Mouse (Mus musculus) embryonic facial prominence, embryonic 10.5 days (tissue): Measurements from ENCODE around the gene Macf1. TPM values are rescaled to one million over a fixed set of nuclear protein-coding genes. Genes with fewer than 3 reads are reported as not detected.
A peak's percentile ranks its signal among the peaks of the same experiment; 100 is the strongest.

Source experiments
- DNase-seq: peaks from one replicate; pipeline ENCODE4 v3.0.0-alpha.2; 2017; ENCODE audit warnings: low spot score
- H3K27ac ChIP-seq: fragments of 300-500 bp; sonication (generic); replicated peaks from 2 replicates; pipeline ENCODE4 v1.5.1; 2016; ENCODE audit warnings: mild to moderate bottlenecking
- H3K27me3 ChIP-seq: fragments of 300-500 bp; sonication (generic); replicated peaks from 2 replicates; pipeline ENCODE4 v1.6.1; 2016; ENCODE audit warnings: low read depth, mild to moderate bottlenecking; ENCODE audit not compliant: poor library complexity, severe bottlenecking
- H3K36me3 ChIP-seq: fragments of 300-500 bp; sonication (generic); replicated peaks from 2 replicates; pipeline ENCODE4 v1.6.1; 2016; ENCODE audit warnings: mild to moderate bottlenecking, moderate library complexity
- H3K4me1 ChIP-seq: fragments of 300-500 bp; sonication (generic); 2 replicates; pipeline ENCODE4 v1.6.1; 2016
- H3K4me3 ChIP-seq: fragments of 300-500 bp; sonication (generic); 2 replicates; pipeline ENCODE4 v1.5.1; 2016; ENCODE audit warnings: mild to moderate bottlenecking, moderate library complexity
- H3K9me3 ChIP-seq: fragments of 300-500 bp; sonication (generic); 2 replicates; pipeline ENCODE4 v1.6.1; 2016; ENCODE audit warnings: mild to moderate bottlenecking
- WGBS: fragments of 180-500 bp; shearing (Covaris S2); methylation state at CpG from one replicate; pipeline ENCODE4 v1.1.7; 2016; 5-methylcytosine and 5-hydroxymethylcytosine counted together
- polyA plus RNA-seq: library from polyadenylated mRNA; unstranded; fragments of >200 nt; fragmentation: Nextera tagmentation; extraction: Ambion mirVana; gene quantifications from 2 replicates; pipeline ENCODE4 v1.2.1, GENCODE M21; 2016

Macf1 gene
- polyA plus RNA-seq, 1 experiment from 2014 or later, result 47.4 TPM

DNA sequence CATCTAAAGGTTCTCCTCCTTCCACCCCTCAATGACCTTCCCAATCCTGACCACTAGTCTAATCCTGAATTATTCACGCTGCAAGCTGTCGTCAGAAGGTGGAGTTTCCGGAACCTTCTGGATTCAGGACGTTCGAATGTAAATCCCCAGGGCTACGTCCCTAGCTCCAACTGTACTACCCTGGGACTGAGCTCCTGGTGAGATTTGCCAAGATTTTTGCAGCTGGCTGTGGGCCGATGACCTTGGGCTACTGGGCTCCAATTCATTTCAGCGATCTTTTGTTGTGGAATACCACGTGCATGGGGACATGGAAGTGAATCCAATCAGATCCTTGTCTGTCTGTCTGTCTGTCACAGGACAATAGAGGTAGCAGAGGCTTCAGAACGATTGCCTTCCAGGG is 6.2 kb upstream of the Macf1 start:
- DNase-seq, result no peak
- Histone ChIP-seq H3K9me3 (no peaks in the 10 kb centered on the region), H3K27ac (no peak overlapping the region), H3K36me3 (no peaks in the 10 kb centered on the region), H3K27me3 (peaks cover 14% of the 10 kb centered on the region), H3K4me3 (no peak overlapping the region), H3K4me1 (peaks cover 24% of the 10 kb centered on the region)
- WGBS, result 85% methylated on average over 10 of the region's 10 CpGs

DNA sequence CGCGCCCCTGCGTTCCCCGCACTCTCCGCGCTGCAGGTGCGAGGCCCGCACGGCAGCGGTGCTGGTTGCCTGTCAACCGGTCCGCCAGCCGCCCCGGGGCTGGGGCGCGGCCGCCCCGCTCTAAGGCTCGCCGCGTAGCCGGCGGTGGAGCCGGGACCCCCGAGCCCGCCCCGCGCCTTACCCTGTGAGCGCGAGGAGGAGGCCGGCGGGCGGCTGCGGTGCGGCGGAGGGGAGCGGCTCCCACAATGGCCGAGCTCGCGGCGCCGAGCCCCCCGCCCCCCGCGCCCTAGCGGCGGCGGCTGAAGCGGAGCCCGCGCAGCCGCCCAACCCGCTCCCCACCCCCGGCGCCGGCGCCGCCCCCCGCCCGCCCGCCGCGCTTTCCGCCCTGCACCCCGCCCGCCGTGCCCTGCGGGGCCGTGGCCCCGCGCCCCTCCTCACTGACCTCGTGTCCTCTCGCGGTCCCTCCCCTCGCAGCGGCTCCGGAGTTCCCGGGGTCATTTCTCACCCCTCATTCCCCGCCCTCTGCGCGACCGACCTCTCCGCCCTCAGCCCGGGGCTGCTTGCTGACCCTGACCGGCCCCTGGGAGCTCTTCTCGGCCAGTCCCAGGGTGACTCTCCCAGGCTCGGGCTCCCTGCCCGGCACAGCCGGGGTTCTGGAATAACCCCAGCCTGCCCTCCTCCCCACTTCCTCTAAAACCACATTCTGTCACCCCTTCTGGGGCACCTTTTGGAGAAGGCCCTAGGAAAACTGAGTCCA is 3.0 kb upstream of the Macf1 start:
- H3K9me3 ChIP-seq, result no peaks in the 10 kb centered on the region
- peaks cover 8% of the 10 kb centered on the region; the same call in 1 of the 2 replicates for H3K36me3 ChIP-seq
- H3K4me3 ChIP-seq, result peak overlapping the region; percentile 90
- H3K4me1 ChIP-seq, result peaks cover 24% of the 10 kb centered on the region
- WGBS, result under 1% methylated on average over 73 of the region's 89 CpGs
- H3K27me3 ChIP-seq, result peaks cover 32% of the 10 kb centered on the region
- peak overlapping the region; percentile 88 for H3K27ac ChIP-seq
- DNase-seq, result peak; percentile 72

DNA sequence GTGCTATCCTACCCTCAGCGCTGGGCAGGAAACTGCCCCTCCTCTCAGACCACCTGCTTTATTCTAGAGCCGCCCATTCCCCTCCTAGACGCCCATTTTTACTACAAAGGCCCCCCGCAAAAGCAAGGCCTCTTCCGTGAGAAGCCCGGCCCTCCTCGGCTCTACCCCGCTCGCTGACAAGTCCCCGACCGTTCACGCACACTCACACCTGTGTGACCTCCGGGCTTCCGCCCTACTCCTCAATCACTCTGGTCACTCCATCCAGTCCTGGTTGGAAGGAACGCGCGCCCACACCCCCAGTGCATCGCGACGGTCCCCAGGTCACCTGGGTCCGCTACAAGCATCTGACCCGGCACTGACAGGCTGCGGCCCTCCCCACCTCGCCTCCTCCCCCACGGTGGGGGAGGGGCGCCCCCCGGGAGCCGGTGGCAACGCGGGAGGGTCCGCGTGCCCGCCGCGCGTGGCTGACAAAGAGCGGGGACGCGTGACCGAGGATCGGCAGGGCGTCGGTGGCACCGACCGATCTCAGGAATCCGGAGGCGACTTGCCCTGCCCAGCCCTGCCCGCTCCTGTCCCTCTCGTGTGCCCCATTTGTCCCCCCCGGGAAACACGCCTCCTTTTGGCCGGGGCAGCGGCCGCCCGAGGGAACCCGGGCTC is 2.3 kb upstream of the Macf1 start:
- peak; percentile 42 for DNase-seq
- under 1% methylated on average over 56 of the region's 56 CpGs for WGBS
- H3K27me3 ChIP-seq, result peaks cover 32% of the 10 kb centered on the region
- peak overlapping the region; percentile 88 for H3K27ac ChIP-seq
- peaks cover 8% of the 10 kb centered on the region; the same call in 1 of the 2 replicates for H3K36me3 ChIP-seq
- H3K9me3 ChIP-seq, result no peaks in the 10 kb centered on the region
- H3K4me3 ChIP-seq, result peak overlapping the region; percentile 90
- H3K4me1 ChIP-seq, result peaks cover 26% of the 10 kb centered on the region

DNA sequence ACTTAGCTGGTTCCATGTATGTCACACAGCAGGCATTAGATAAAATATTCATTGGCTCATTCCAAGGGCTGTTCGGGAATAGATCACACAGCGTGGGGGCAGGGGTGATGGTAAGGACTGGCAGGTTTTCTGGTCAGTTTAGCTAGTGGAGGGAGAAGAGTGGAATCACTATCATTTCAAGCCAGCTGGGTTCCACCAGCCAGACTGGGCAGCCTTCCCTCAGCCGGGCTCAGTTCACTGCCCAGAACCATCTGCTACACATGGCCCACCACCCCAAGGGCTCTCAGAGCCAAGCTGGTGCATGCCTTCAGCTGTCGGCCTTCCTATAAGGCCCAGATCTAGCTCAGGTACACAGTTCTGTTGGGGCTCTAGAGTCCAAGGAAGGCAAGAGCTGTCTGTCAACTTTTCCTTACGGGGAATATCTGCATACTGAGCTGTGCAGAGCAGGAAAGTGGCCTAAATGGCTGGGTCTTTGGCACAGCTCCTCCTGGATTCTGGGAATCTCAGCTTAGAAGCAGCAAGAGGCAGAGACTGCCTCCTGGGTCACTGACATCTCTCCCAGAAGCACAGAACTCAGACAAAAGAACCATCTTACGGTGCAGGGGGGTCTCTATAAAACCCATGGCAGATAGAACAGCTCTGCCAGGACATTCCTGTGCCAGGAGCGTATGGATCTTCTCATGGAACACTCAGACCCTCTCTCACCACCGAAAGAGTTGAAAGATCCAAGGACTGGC is 1.5 kb upstream of the Macf1 start:
- 50% methylated on average over 8 of the region's 8 CpGs for WGBS
- Histone ChIP-seq H3K4me1 (peaks cover 31% of the 10 kb centered on the region), H3K9me3 (no peaks in the 10 kb centered on the region), H3K36me3 (peaks cover 8% of the 10 kb centered on the region; the same call in 1 of the 2 replicates), H3K4me3 (peak overlapping the region; percentile 90), H3K27ac (no peak overlapping the region), H3K27me3 (peaks cover 32% of the 10 kb centered on the region)
- DNase-seq, result no peak

DNA sequence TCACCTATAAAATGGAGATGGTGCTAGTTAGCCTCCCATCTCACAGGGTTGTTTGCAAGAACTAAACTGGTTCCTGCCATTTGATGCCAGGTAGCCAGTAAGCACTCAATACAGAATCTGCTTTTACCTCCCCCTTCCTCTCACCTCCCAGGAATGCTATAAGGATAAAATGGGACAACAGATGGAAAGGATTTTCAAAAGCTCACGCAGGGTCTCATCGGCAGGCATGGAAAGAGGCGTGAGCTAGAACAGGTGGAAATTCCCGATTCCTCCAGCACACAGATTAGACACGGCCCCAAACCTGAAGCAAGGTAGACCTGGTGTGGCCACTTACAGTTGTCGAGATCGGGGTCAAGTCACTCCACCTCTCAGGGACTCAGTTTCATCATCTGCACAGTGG is 886 bp upstream of the Macf1 start:
- no peak for DNase-seq
- 77% methylated on average over 7 of the region's 7 CpGs for WGBS
- no peaks in the 10 kb centered on the region for H3K9me3 ChIP-seq
- no peak overlapping the region for H3K4me3 ChIP-seq
- H3K27me3 ChIP-seq, result peaks cover 32% of the 10 kb centered on the region
- no peak overlapping the region for H3K27ac ChIP-seq
- peaks cover 8% of the 10 kb centered on the region; the same call in 1 of the 2 replicates for H3K36me3 ChIP-seq
- H3K4me1 ChIP-seq, result peaks cover 31% of the 10 kb centered on the region

DNA sequence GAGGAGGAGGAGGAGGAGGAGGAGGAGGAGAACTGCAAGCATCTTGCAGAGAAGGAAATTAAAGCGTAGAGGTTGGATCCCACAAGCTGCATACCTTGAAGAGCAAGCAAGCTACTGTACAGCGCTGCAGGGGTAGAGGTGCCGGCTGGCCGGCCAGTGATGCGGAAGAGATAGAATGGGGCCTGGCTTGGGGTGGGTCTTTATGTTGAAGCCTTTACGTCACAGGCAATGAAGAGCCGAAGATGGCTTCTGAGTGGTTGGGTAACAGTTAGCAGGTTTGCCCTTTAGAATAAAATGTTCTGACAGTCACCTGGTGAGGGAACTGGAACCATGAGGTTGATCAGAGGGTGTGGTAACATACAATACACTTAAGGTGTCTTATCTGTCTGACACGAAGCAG is 1.9 kb downstream of the Macf1 start:
- Histone ChIP-seq H3K36me3 (peaks cover 8% of the 10 kb centered on the region; the same call in 1 of the 2 replicates), H3K4me3 (no peak overlapping the region), H3K27me3 (peaks cover 32% of the 10 kb centered on the region), H3K27ac (no peak overlapping the region), H3K4me1 (peaks cover 37% of the 10 kb centered on the region), H3K9me3 (no peaks in the 10 kb centered on the region)
- no peak for DNase-seq
- 89% methylated on average over 8 of the region's 8 CpGs for WGBS

DNA sequence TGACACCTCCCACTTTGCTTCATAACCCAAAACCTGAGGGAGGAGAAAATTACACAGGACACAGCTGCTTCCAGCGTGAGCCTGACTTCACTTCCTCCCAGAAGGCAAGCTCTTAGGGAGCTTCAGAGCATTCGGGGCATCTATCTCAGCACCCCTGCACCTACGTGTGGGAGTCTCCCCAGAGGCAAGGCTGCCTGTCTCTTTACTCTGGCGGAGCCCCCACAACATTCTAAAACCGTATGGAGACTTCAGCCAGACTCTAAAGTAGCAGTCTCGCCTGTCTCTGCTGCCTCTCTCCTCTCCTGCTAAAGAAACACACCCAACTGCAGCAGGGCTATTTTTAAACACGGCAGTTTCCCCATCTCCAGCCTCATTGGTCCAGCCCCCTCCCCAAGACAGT is 3.2 kb downstream of the Macf1 start:
- 60% methylated on average over 7 of the region's 7 CpGs for WGBS
- H3K27me3 ChIP-seq, result peaks cover 24% of the 10 kb centered on the region
- peaks cover 40% of the 10 kb centered on the region for H3K4me1 ChIP-seq
- no peak overlapping the region for H3K27ac ChIP-seq
- no peaks in the 10 kb centered on the region for H3K9me3 ChIP-seq
- peaks cover 8% of the 10 kb centered on the region; the same call in 1 of the 2 replicates for H3K36me3 ChIP-seq
- no peak for DNase-seq
- no peak overlapping the region for H3K4me3 ChIP-seq

DNA sequence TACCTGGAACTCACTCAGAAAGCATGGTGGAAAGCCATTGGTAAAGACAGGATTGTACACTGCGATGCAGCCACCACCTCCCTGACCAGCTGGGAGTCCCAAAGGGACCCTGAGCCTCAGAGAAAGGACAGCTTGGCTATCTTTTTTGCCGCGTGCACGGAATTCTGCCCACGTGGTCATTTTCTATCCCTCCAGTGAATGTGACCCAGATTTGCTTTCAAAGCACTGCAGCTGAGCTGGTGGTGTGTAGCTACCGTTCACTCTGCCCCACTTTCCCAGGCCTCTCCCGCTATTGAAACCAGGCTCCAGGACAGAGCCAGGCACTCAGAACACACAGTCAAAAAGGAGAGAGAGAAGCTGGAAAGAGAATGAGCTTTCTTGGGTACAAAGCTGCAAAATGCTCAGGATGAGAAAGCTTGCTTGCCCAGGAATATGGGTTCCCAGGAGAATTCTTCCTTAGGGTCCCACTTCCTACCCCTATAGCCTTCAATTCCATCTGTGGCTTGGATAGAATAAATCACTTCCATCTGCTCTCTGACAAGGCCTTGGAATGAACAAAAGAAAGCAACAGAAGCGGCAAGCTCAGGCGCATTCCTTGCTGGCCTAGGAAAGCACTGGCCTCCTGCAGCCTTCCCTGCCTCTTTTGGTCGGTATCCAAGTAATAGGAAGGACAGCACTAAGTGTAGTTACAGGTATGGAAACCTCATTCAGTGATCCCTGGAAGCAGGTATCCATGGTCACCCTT is 6.9 kb downstream of the Macf1 start:
- WGBS, result 31% methylated on average over 10 of the region's 10 CpGs
- Histone ChIP-seq H3K27ac (peak overlapping the region; percentile 80), H3K9me3 (no peaks in the 10 kb centered on the region), H3K4me1 (peaks cover 39% of the 10 kb centered on the region), H3K4me3 (no peak overlapping the region), H3K27me3 (no peaks in the 10 kb centered on the region), H3K36me3 (0 out of 2 replicates have a peak, but pooled peaks cover 4% of the 10 kb centered on the region)
- DNase-seq, result peak; percentile 53

DNA sequence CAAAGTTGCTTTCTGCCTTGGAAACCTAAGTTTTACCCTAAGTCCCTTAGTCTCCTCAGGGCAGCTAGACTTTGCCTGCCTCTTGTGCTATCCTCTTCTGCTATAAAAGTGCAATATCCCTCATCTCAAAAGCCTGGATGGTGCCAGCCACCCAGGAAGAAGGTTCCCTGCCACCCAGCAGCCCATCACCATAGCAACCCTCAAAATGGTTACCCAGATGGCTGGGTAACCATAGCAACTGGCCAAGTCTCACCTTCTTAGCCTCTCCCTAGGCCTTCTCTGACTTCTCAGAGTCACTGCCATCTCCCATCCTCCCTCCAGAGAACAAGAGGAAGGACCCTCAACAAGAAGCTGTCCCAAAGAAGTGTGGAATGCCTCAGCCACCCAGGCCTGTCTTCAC is 13.6 kb downstream of the Macf1 start:
- 0 out of 2 replicates have a peak overlapping the region, but pooled peaks have one; percentile 26 for H3K27ac ChIP-seq
- H3K9me3 ChIP-seq, result no peaks in the 10 kb centered on the region
- 0 out of 2 replicates have a peak, but pooled peaks cover 8% of the 10 kb centered on the region for H3K36me3 ChIP-seq
- no peaks in the 10 kb centered on the region for H3K27me3 ChIP-seq
- H3K4me1 ChIP-seq, result peaks cover 31% of the 10 kb centered on the region
- no peak overlapping the region for H3K4me3 ChIP-seq
- no peak for DNase-seq

DNA sequence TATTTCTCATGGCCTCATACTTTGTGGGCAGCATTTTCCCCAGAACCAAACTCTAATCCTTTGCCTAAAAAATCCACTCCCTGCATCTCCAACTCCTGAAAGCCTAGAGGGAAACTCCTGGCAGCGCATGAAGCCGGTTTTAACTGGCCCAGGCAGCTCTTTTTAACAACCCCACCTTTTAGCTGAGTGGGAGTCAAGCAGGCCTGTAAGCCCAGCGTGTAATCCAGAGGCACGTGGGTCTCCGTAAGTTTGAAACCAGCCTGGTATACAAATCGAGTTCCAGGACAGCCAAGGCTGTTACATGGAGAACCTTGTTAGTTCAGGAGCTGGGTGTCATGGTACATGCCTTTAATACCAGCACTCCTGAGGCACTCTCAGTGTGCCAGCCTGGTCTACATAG is 14.5 kb downstream of the Macf1 start:
- Histone ChIP-seq H3K27me3 (no peaks in the 10 kb centered on the region), H3K27ac (no peak overlapping the region), H3K4me3 (no peak overlapping the region), H3K36me3 (0 out of 2 replicates have a peak, but pooled peaks cover 8% of the 10 kb centered on the region), H3K9me3 (no peaks in the 10 kb centered on the region), H3K4me1 (peaks cover 33% of the 10 kb centered on the region)
- DNase-seq, result no peak
- WGBS, result 72% methylated on average over 6 of the region's 6 CpGs

DNA sequence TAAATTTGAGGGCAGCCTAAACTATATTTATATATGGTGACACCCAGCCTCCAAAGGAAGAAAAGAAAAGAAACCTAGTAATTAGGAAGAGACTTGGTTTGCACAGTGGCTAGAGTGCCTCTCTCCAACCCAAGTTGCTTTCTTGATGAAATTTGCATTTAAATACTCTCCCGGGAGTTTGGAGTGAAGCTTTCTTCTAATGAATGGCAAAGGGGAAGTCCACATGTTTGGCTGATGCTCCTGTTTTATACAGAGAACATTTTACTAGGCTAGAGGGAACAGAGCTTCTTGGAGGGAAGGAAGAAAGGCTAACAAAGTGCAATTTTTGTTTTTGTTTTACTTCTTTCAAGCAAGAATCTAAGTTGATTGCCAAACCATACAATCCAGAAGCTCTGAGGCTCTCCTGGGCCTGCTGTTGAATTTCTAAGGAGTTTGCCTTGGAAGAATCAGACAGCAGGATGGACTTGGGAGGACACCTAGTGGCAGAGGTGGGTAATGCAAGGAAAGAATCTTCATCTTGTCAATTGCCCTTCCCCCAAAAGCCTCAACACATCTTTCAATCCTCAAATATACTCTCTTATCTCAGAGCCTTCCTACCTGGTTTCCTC is 16.8 kb downstream of the Macf1 start:
- DNase-seq, result peak; percentile 80
- H3K4me1 ChIP-seq, result peaks cover 44% of the 10 kb centered on the region
- H3K27me3 ChIP-seq, result no peaks in the 10 kb centered on the region
- no peaks in the 10 kb centered on the region for H3K9me3 ChIP-seq
- H3K27ac ChIP-seq, result peak overlapping the region; percentile 45; the same call in 1 of the 2 replicates
- 45% methylated on average over 1 of the region's 1 CpGs for WGBS
- 0 out of 2 replicates have a peak, but pooled peaks cover 5% of the 10 kb centered on the region for H3K36me3 ChIP-seq
- no peak overlapping the region for H3K4me3 ChIP-seq
